Mouse (Mus musculus) bone marrow macrophage, adult 2 months (primary cell): Measurements from ENCODE around the gene Tnfrsf25. TPM values are rescaled to one million over a fixed set of nuclear protein-coding genes. Genes with fewer than 3 reads are reported as not detected.

Experiments used
- H3K27ac ChIP-seq: 2 replicates; pipeline ENCODE4 v1.5.1; 2012; ENCODE audit warnings: low read depth, low read length; ENCODE audit not compliant: insufficient read depth
- H3K4me1 ChIP-seq: 2 replicates; pipeline ENCODE4 v1.6.1; 2012; ENCODE audit warnings: low read length; ENCODE audit not compliant: control insufficient read depth, insufficient read depth
- H3K4me3 ChIP-seq: 2 replicates; pipeline ENCODE4 v1.5.1; 2012; ENCODE audit warnings: mild to moderate bottlenecking, low read length, moderate library complexity; ENCODE audit not compliant: insufficient read depth
- CTCF ChIP-seq: IDR thresholded peaks from 2 replicates; pipeline ENCODE4 v1.5.1; 2012; ENCODE audit warnings: low read depth, mild to moderate bottlenecking, low read length, moderate library complexity
- POLR2A ChIP-seq: IDR thresholded peaks from 2 replicates; pipeline ENCODE4 v1.6.1; 2012; ENCODE audit warnings: mild to moderate bottlenecking, low read depth, low read length, borderline replicate concordance
- polyA plus RNA-seq: library from polyadenylated mRNA; stranded (reverse); fragments of >200 nt; gene quantifications from 2 replicates; pipeline ENCODE4 v1.2.4, GENCODE M21; 2012; ENCODE audit not compliant: missing spikeins, insufficient read depth, insufficient read length

Gene Tnfrsf25
- not detected in 2 replicates for polyA plus RNA-seq

- Histone ChIP-seq H3K27ac (no peak within 1 kb of the TSS), H3K4me1 (no peaks in the 10 kb centered on the region), H3K4me3 (no peak within 1 kb of the TSS)
- TF ChIP-seq POLR2A (no peak), CTCF (no peak)
Observed at GRCm38 (mm10) chr4:152115921-152116612, at the start of gene Tnfrsf25. TSS of gene Tnfrsf25 (plus strand) at chr4:152115934.

GRCm38 (mm10) chr4:152067280-152067679, 48.5 kb upstream of the Tnfrsf25 start:
- TF ChIP-seq POLR2A (no peak), CTCF (no peak)
- H3K4me3 ChIP-seq, result no peak overlapping the region
- H3K4me1 ChIP-seq, result peaks cover 5% of the 10 kb centered on the region
- H3K27ac ChIP-seq, result no peak overlapping the region

GRCm38 (mm10) chr4:152068166-152068724, 47.5 kb upstream of the Tnfrsf25 start:
- TF ChIP-seq POLR2A, result no peak
- TF ChIP-seq CTCF, result no peak
- Histone ChIP-seq H3K4me3 (no peak overlapping the region), H3K27ac (no peak overlapping the region), H3K4me1 (peaks cover 4% of the 10 kb centered on the region)

GRCm38 (mm10) chr4:152069245-152069644, 46.5 kb upstream of the Tnfrsf25 start:
- Histone ChIP-seq H3K27ac (no peak overlapping the region), H3K4me3 (no peak overlapping the region), H3K4me1 (peaks cover 4% of the 10 kb centered on the region)
- no peak for TF ChIP-seq CTCF
- no peak for TF ChIP-seq POLR2A

- H3K4me1 ChIP-seq, result peaks cover 4% of the 10 kb centered on the region
- H3K27ac ChIP-seq, result no peak overlapping the region
- H3K4me3 ChIP-seq, result no peak overlapping the region
- TF ChIP-seq POLR2A (no peak), CTCF (no peak)
Observed at GRCm38 (mm10) chr4:152070494-152071396, 45.0 kb upstream of the Tnfrsf25 start.

GRCm38 (mm10) chr4:152072121-152072601, 43.6 kb upstream of the Tnfrsf25 start, which contains the start of gene Plekhg5:
TSS of gene Plekhg5 (plus strand) at chr4:152072498.
- Histone ChIP-seq H3K4me1 (peaks cover 4% of the 10 kb centered on the region), H3K4me3 (no peak within 1 kb of the TSS; the same call in 1 of the 2 replicates), H3K27ac (no peak within 1 kb of the TSS)
- no peak for TF ChIP-seq POLR2A
- no peak for TF ChIP-seq CTCF

GRCm38 (mm10) chr4:152072655-152073054, 43.1 kb upstream of the Tnfrsf25 start:
- no peak overlapping the region for H3K27ac ChIP-seq
- H3K4me1 ChIP-seq, result peaks cover 4% of the 10 kb centered on the region
- H3K4me3 ChIP-seq, result no peak overlapping the region; the same call in 1 of the 2 replicates
- TF ChIP-seq POLR2A (no peak), CTCF (no peak)

- no peak overlapping the region for H3K27ac ChIP-seq
- TF ChIP-seq POLR2A (no peak), CTCF (no peak)
- peaks cover 11% of the 10 kb centered on the region for H3K4me1 ChIP-seq
- H3K4me3 ChIP-seq, result no peak overlapping the region
Observed at GRCm38 (mm10) chr4:152073715-152074114, 42.0 kb upstream of the Tnfrsf25 start.

- no peak for TF ChIP-seq POLR2A
- TF ChIP-seq CTCF, result no peak
- H3K4me3 ChIP-seq, result no peak overlapping the region
- H3K4me1 ChIP-seq, result peaks cover 11% of the 10 kb centered on the region
- H3K27ac ChIP-seq, result no peak overlapping the region
Observed at GRCm38 (mm10) chr4:152074548-152074947, 41.2 kb upstream of the Tnfrsf25 start.
